Mouse (Mus musculus) frontal cortex, postnatal 14 days (tissue): ENCODE measurements around the gene Tspan17.
A peak's percentile ranks its signal among the peaks of the same experiment; 100 is the strongest.

Experiments
- DNase-seq, 2 experiments: peaks; one replicate each; pipeline ENCODE4 v3.0.0; 2022; ENCODE audit warnings: low spot score in 2 of 2

Gene Tspan17

GRCm38 (mm10) chr13:54788740-54789560 is at the start of gene Tspan17:
Tspan17 (plus strand) TSS chr13:54789377.
- DNase-seq, result peak; percentile 89 to 90

- no peak for DNase-seq
These were observed 43.1 kb upstream of the Tspan17 start for GRCm38 (mm10) chr13:54746110-54746509.

- DNase-seq, result no peak
These were observed 42.3 kb upstream of the Tspan17 start for GRCm38 (mm10) chr13:54746896-54747295.

- DNase-seq, result no peak
These were observed 41.0 kb upstream of the Tspan17 start for GRCm38 (mm10) chr13:54748190-54748589.

GRCm38 (mm10) chr13:54748721-54749060 is 40.5 kb upstream of the Tspan17 start:
- DNase-seq, result no peak

- no peak for DNase-seq
These were observed 39.9 kb upstream of the Tspan17 start for GRCm38 (mm10) chr13:54749061-54749863.

GRCm38 (mm10) chr13:54749864-54750411 is 39.2 kb upstream of the Tspan17 start, which contains the start of gene Gprin1:
Gprin1 (minus strand) TSS chr13:54749874.
- no peak for DNase-seq

GRCm38 (mm10) chr13:54750699-54751098 is 38.5 kb upstream of the Tspan17 start:
- DNase-seq, result no peak

- DNase-seq, result peak; percentile 78 to 82
These were observed 36.5 kb upstream of the Tspan17 start for GRCm38 (mm10) chr13:54752656-54753055.

- no peak for DNase-seq
These were observed 35.4 kb upstream of the Tspan17 start for GRCm38 (mm10) chr13:54753733-54754132.

- DNase-seq, result peak in 1 of 2 experiments; percentile 5
These were observed 34.8 kb upstream of the Tspan17 start for GRCm38 (mm10) chr13:54754169-54755080.

GRCm38 (mm10) chr13:54755201-54755830 is 33.9 kb upstream of the Tspan17 start:
- DNase-seq, result no peak

- DNase-seq, result no peak
These were observed 32.9 kb upstream of the Tspan17 start for GRCm38 (mm10) chr13:54756156-54756712.

GRCm38 (mm10) chr13:54757093-54757830 is 31.9 kb upstream of the Tspan17 start:
- no peak for DNase-seq

- peak; percentile 87 for DNase-seq
These were observed 31.0 kb upstream of the Tspan17 start for GRCm38 (mm10) chr13:54758045-54758755.

GRCm38 (mm10) chr13:54758756-54759470 is 30.3 kb upstream of the Tspan17 start:
- DNase-seq, result no peak

GRCm38 (mm10) chr13:54759496-54759895 is 29.7 kb upstream of the Tspan17 start:
- DNase-seq, result no peak

- DNase-seq, result peak; percentile 74 to 80
These were observed 28.9 kb upstream of the Tspan17 start for GRCm38 (mm10) chr13:54760164-54760795.
